Mouse (Mus musculus) ES-Bruce4 (cell line): ENCODE data around the gene Tvp23a.

ENCODE experiments used
- CTCF ChIP-seq: IDR thresholded peaks from one replicate; pipeline ENCODE4 v1.8.1; 2011; ENCODE audit warnings: low read depth, low read length
- EP300 ChIP-seq: IDR thresholded peaks from 2 replicates; pipeline ENCODE4 v1.6.1; 2011; ENCODE audit warnings: low read depth, low read length; ENCODE audit not compliant: insufficient read depth
- POLR2A ChIP-seq: IDR thresholded peaks from one replicate; pipeline ENCODE4 v1.8.1; 2011; ENCODE audit warnings: low read length; ENCODE audit not compliant: insufficient read depth

DNA sequence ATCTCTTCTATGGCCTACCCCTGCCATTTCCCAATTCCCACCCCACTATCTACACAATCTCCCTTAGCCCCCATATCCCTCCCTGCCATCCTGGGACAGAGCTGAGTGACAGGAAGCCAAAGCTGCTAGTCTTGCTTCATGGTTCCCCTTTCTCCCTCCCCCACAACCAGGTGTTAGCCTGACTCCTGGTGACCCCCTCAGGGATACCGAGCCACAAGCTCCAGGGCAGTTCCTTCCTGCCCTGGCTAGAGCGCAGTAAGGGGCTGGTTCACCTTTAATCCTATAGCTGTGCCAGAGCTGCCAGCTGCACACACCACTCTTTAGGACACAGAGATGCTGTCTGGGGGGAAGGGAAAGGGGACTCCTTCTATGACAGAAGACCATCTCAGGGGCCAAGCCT is 619 bp upstream of the Tvp23a start:
- no peak for TF ChIP-seq POLR2A
- no peak for TF ChIP-seq EP300
- TF ChIP-seq CTCF = no peak
